Mouse (Mus musculus): ENCODE results near the gene Fam19a2. TPM values are rescaled to one million over a fixed set of nuclear protein-coding genes. Genes with fewer than 3 reads are reported as not detected.

Fam19a2 gene
- polyA plus RNA-seq, 1 experiment from 2014 or later: 4.4 TPM

DNA sequence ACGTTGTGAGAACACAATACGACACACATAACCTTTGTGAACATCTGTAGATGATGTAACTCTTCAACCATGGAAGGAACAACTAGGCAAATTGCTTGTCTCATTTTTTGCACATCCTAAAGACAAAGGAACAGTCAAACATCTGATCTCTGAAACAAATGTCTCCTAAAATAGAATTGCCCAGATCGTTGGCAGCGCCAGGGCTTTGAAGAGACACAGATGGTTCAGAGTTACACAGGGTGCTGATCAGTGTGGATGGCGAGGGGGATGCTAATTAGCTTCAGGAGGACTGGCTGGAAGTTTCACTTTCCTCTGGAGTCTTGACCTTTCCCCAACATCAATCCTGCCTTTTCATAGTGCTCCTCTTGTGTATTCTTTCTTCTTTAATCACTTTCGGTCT is 284.6 kb downstream of the Fam19a2 start:
- no peak for ATAC-seq (replicated peaks; ENCODE audit: low FRiP score)
- H3K27me3 ChIP-seq (ENCODE audit: control insufficient read depth, insufficient read depth, low read length): no peaks in the 10 kb centered on the region
- H3K36me3 ChIP-seq (ENCODE audit: control insufficient read depth, insufficient read depth, low read length): no peaks in the 10 kb centered on the region
- no peaks in the 10 kb centered on the region for H3K4me1 ChIP-seq (replicated peaks; ENCODE audit: control insufficient read depth, insufficient read depth, low read length)
- no peak overlapping the region for H3K4me2 ChIP-seq (ENCODE audit: low read depth, low read length, severe bottlenecking)
- H3K9me3 ChIP-seq (ENCODE audit: control insufficient read depth, low read length): no peaks in the 10 kb centered on the region
- no peak for DNase-seq (ENCODE audit: low spot score)
- no peak overlapping the region for H3K27ac ChIP-seq (ENCODE audit: low read depth, low read length)
- no peak overlapping the region for H3K4me3 ChIP-seq (ENCODE audit: low read depth, low read length)
- WGBS: 80% methylated on average over 6 of the region's 6 CpGs
- H3K9ac ChIP-seq (ENCODE audit: low read length): no peak overlapping the region

DNA sequence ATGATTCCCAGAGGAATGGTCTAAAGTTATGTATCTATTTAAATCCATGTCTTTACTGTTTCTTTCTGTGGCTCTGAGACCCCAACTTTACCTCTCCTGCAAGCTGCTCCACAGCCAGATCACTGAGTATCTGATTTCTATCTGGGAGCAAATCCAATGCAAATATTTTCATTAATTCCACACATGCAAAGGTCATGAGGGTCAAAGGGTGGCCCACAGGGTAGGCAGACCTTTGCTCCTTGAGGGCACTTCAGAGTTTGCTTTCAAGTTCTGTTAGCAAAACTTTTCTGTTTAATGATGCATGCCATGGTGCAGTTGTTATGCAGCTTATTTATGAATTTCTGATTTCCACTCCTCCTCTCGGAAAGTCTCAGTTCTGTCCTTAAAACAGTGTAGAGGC is 303.9 kb downstream of the Fam19a2 start:
- Histone ChIP-seq H3K27me3 (ENCODE audit: control insufficient read depth, insufficient read depth, low read length) (no peaks in the 10 kb centered on the region), H3K4me1 (replicated peaks; ENCODE audit: control insufficient read depth, insufficient read depth, low read length) (no peaks in the 10 kb centered on the region), H3K36me3 (ENCODE audit: control insufficient read depth, insufficient read depth, low read length) (no peaks in the 10 kb centered on the region), H3K4me3 (ENCODE audit: low read depth, low read length) (no peak overlapping the region), H3K9me3 (ENCODE audit: control insufficient read depth, low read length) (no peaks in the 10 kb centered on the region), H3K9ac (ENCODE audit: low read length) (no peak overlapping the region), H3K27ac (ENCODE audit: low read depth, low read length) (no peak overlapping the region), H3K4me2 (ENCODE audit: low read depth, low read length, severe bottlenecking) (no peak overlapping the region)
- DNase-seq (ENCODE audit: low spot score) (no peak), ATAC-seq (replicated peaks; ENCODE audit: low FRiP score) (no peak)
- 83% methylated on average over 1 of the region's 1 CpGs for WGBS

DNA sequence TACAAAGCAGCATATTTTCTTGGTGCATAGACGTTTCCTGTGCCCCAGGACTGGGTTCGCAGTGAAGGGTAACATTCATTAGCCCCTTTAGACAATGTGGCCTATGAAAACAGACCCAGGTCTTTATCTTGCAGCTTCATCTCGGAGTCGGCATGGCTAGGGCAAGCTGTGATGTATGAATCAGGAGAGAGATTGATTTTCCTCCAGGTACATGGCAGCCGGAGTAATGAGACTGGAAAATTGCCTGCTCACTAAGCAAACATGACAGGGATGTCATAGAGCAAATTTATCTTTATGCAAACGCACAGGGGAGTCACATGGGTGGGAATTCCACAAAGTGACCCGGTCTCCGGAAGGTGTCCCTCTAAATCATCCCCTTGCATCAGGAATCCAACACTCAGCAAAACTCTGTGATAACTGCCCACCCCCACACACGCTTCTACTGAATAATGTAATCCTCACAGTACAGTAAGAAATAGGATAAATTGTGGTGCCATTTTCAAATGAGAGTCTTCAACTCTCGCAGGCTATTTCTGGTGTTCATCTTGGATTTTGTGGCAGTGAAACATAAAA is 306.9 kb downstream of the Fam19a2 start:
- Histone ChIP-seq H3K4me3 (ENCODE audit: low read depth, low read length) (no peak overlapping the region), H3K27ac (ENCODE audit: low read depth, low read length) (no peak overlapping the region), H3K4me2 (ENCODE audit: low read depth, low read length, severe bottlenecking) (no peak overlapping the region), H3K9ac (ENCODE audit: low read length) (no peak overlapping the region), H3K27me3 (ENCODE audit: control insufficient read depth, insufficient read depth, low read length) (no peaks in the 10 kb centered on the region), H3K4me1 (replicated peaks; ENCODE audit: control insufficient read depth, insufficient read depth, low read length) (no peaks in the 10 kb centered on the region), H3K9me3 (ENCODE audit: control insufficient read depth, low read length) (no peaks in the 10 kb centered on the region), H3K36me3 (ENCODE audit: control insufficient read depth, insufficient read depth, low read length) (no peaks in the 10 kb centered on the region)
- 79% methylated on average over 10 of the region's 10 CpGs for WGBS
- no peak for DNase-seq (ENCODE audit: low spot score)
- ATAC-seq (replicated peaks; ENCODE audit: low FRiP score): no peak

DNA sequence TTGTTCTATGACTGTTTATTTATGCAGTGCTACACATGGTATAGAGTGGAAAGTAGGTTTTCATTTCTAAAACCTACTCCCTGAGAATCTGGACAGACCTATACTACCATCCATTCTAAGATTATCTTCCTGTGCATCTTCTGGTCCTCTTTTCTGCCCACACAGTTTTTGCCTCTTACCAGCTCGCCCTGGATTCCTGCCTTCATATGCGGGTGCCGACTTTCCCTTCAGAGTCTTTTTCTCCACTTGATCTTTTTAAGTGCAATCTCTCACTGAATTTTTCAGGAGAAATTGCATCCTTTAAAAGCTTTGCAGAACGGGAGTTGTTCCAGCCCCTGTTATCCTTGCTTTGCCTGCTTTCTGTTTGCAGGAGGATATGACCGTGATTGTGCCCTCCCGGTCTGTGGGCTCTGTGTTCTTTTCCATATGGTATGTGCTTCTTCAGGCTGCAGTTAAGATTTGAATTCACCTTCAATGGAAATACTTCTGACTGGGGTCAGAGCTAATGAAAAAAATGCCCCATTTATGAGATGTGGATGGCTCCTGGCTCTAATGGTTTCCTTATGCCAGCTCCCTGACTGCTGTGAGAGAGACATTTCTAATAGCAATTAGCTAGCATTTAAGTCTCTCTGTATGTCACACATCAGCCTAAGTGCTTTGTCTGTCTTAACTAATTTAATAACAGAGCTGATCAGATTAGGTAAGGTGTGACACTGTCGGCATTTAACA is 308.7 kb downstream of the Fam19a2 start:
- Histone ChIP-seq H3K9me3 (ENCODE audit: control insufficient read depth, low read length) (no peaks in the 10 kb centered on the region), H3K27me3 (ENCODE audit: control insufficient read depth, insufficient read depth, low read length) (no peaks in the 10 kb centered on the region), H3K4me1 (replicated peaks; ENCODE audit: control insufficient read depth, insufficient read depth, low read length) (no peaks in the 10 kb centered on the region), H3K9ac (ENCODE audit: low read length) (no peak overlapping the region), H3K27ac (ENCODE audit: low read depth, low read length) (no peak overlapping the region), H3K4me3 (ENCODE audit: low read depth, low read length) (no peak overlapping the region), H3K36me3 (ENCODE audit: control insufficient read depth, insufficient read depth, low read length) (no peaks in the 10 kb centered on the region), H3K4me2 (ENCODE audit: low read depth, low read length, severe bottlenecking) (no peak overlapping the region)
- no peak for DNase-seq (ENCODE audit: low spot score)
- WGBS: 73% methylated on average over 7 of the region's 7 CpGs
- ATAC-seq (replicated peaks; ENCODE audit: low FRiP score): no peak

DNA sequence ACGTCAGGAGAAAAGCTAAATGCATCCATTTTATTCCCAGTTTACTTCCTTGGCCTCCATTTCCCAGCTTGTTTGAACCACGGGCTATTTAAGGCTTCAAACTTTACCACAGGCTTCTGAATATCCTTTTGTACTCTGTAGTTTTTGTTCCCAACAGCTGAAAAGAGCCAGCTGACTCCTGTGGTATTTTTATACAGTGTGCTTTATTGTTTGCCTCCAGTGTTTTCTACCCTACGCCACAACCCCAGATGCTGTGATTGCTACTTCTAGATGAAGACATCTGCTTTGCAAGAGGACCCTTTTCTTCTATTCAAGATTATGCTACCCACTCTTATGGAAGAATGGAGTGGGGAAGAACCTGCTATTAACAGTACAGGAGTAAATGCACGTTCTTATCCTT is 314.0 kb downstream of the Fam19a2 start:
- H3K4me1 ChIP-seq (replicated peaks; ENCODE audit: control insufficient read depth, insufficient read depth, low read length): no peaks in the 10 kb centered on the region
- no peaks in the 10 kb centered on the region for H3K36me3 ChIP-seq (ENCODE audit: control insufficient read depth, insufficient read depth, low read length)
- no peak for DNase-seq (ENCODE audit: low spot score)
- no peak overlapping the region for H3K9ac ChIP-seq (ENCODE audit: low read length)
- no peaks in the 10 kb centered on the region for H3K27me3 ChIP-seq (ENCODE audit: control insufficient read depth, insufficient read depth, low read length)
- peak; percentile 47; the same call in 1 of the 2 replicates for ATAC-seq (replicated peaks; ENCODE audit: low FRiP score)
- H3K4me3 ChIP-seq (ENCODE audit: low read depth, low read length): no peak overlapping the region
- H3K9me3 ChIP-seq (ENCODE audit: control insufficient read depth, low read length): no peaks in the 10 kb centered on the region
- H3K27ac ChIP-seq (ENCODE audit: low read depth, low read length): no peak overlapping the region
- no peak overlapping the region for H3K4me2 ChIP-seq (ENCODE audit: low read depth, low read length, severe bottlenecking)
- 57% methylated on average over 4 of the region's 4 CpGs for WGBS

DNA sequence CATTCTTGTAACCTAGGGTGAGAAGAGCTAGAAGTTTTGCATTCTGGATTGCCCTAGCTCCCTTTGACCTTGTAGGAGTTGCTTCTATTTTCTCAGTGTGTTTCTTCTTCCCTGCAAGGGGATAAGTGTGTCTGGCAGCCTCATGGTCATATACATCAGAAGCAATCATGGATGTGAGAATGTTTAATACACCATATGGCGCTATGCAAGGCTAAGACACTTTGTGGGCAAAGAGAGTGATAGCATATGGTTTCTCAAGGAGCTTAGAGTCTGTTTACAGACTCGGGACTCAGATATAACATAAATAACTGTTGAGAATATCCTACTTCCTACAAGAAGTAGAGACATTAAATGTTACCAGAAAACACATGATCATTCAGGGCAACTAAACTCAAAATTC is 315.2 kb downstream of the Fam19a2 start:
- WGBS: 80% methylated on average over 2 of the region's 2 CpGs
- ATAC-seq (replicated peaks; ENCODE audit: low FRiP score) (no peak), DNase-seq (ENCODE audit: low spot score) (no peak)

DNA sequence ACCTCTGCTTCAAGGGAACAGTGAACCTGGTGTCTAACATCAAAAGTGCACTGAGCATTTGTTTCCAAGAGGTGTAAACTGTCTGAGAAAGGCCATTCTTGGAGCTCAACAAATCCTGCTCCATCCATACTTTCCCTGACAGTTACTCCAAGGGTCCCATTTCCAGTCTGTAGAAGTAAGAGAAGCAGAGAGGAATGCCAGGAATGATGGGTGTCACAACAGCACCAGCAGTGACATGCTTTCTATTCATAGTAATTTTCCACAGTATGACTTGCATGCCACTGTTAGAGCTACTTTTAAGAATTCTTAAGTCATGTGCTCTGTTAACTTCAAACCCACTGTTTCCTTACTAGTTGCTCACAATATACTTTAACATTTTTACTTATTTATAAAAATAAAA is 331.2 kb downstream of the Fam19a2 start:
- Histone ChIP-seq H3K27me3 (ENCODE audit: control insufficient read depth, insufficient read depth, low read length) (no peaks in the 10 kb centered on the region), H3K4me1 (replicated peaks; ENCODE audit: control insufficient read depth, insufficient read depth, low read length) (no peaks in the 10 kb centered on the region), H3K36me3 (ENCODE audit: control insufficient read depth, insufficient read depth, low read length) (no peaks in the 10 kb centered on the region), H3K9me3 (ENCODE audit: control insufficient read depth, low read length) (no peaks in the 10 kb centered on the region), H3K9ac (ENCODE audit: low read length) (no peak overlapping the region), H3K4me3 (ENCODE audit: low read depth, low read length) (no peak overlapping the region), H3K27ac (ENCODE audit: low read depth, low read length) (no peak overlapping the region), H3K4me2 (ENCODE audit: low read depth, low read length, severe bottlenecking) (no peak overlapping the region)
- ATAC-seq (replicated peaks; ENCODE audit: low FRiP score): no peak
- no peak for DNase-seq (ENCODE audit: low spot score)

More for the DNA sequence above, 315.2 kb downstream of the Fam19a2 start:
- H3K9ac ChIP-seq (ENCODE audit: low read length): no peak overlapping the region
- H3K9me3 ChIP-seq (ENCODE audit: control insufficient read depth, low read length): no peaks in the 10 kb centered on the region
- H3K36me3 ChIP-seq (ENCODE audit: control insufficient read depth, insufficient read depth, low read length): no peaks in the 10 kb centered on the region
- no peak overlapping the region for H3K4me2 ChIP-seq (ENCODE audit: low read depth, low read length, severe bottlenecking)
- no peak overlapping the region for H3K4me3 ChIP-seq (ENCODE audit: low read depth, low read length)
- no peaks in the 10 kb centered on the region for H3K4me1 ChIP-seq (replicated peaks; ENCODE audit: control insufficient read depth, insufficient read depth, low read length)
- H3K27ac ChIP-seq (ENCODE audit: low read depth, low read length): no peak overlapping the region
- no peaks in the 10 kb centered on the region for H3K27me3 ChIP-seq (ENCODE audit: control insufficient read depth, insufficient read depth, low read length)

DNA sequence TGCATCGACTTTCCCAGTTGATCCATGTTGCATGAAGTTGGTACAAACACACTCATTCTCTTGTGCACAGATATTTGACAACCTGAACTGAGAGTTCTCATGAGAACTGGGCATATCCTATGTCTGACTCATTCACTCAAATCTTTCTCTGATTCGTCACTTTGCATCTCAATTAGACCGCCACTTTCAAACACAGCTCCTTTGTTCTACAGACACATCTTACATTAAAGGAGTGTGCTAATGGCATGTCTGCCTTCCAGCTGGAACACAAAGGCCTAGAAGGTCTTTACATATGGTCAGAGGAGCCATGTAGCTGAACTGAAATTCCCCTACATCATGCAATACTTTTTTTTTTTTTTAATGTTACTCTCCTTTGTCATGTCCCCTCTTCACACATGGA is 333.3 kb downstream of the Fam19a2 start:
- no peaks in the 10 kb centered on the region for H3K36me3 ChIP-seq (ENCODE audit: control insufficient read depth, insufficient read depth, low read length)
- H3K4me1 ChIP-seq (replicated peaks; ENCODE audit: control insufficient read depth, insufficient read depth, low read length): no peaks in the 10 kb centered on the region
- no peak overlapping the region for H3K27ac ChIP-seq (ENCODE audit: low read depth, low read length)
- WGBS: 70% methylated on average over 3 of the region's 3 CpGs
- peak; percentile 74 for ATAC-seq (replicated peaks; ENCODE audit: low FRiP score)
- H3K4me2 ChIP-seq (ENCODE audit: low read depth, low read length, severe bottlenecking): no peak overlapping the region
- H3K27me3 ChIP-seq (ENCODE audit: control insufficient read depth, insufficient read depth, low read length): no peaks in the 10 kb centered on the region
- H3K4me3 ChIP-seq (ENCODE audit: low read depth, low read length): no peak overlapping the region
- no peak overlapping the region for H3K9ac ChIP-seq (ENCODE audit: low read length)
- no peaks in the 10 kb centered on the region for H3K9me3 ChIP-seq (ENCODE audit: control insufficient read depth, low read length)
- no peak for DNase-seq (ENCODE audit: low spot score)

DNA sequence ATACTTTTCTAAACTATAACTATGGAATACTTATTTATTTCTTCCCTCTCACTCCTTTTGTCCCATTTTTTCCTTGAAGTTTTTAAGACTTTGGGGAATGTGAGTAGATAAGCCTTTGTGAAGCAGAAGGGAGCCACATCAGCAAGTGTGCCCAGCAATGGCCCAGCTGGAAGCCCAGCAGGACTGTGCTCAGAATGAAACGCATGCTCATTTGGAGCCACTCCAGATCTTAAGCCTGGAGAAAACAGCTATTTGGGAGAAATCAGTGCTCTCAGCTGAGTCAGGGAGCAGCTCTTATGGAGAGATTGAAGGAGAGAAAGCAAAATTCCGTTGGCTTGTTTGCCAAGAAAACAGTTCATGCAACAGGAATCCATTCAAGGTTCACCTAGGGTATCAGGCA is 341.9 kb downstream of the Fam19a2 start:
- DNase-seq (ENCODE audit: low spot score): no peak
- H3K4me1 ChIP-seq (replicated peaks; ENCODE audit: control insufficient read depth, insufficient read depth, low read length): no peaks in the 10 kb centered on the region
- no peak overlapping the region for H3K4me3 ChIP-seq (ENCODE audit: low read depth, low read length)
- H3K4me2 ChIP-seq (ENCODE audit: low read depth, low read length, severe bottlenecking): no peak overlapping the region
- H3K36me3 ChIP-seq (ENCODE audit: control insufficient read depth, insufficient read depth, low read length): no peaks in the 10 kb centered on the region
- H3K27ac ChIP-seq (ENCODE audit: low read depth, low read length): no peak overlapping the region
- H3K9ac ChIP-seq (ENCODE audit: low read length): no peak overlapping the region
- no peaks in the 10 kb centered on the region for H3K27me3 ChIP-seq (ENCODE audit: control insufficient read depth, insufficient read depth, low read length)
- 37% methylated on average over 2 of the region's 2 CpGs for WGBS
- no peaks in the 10 kb centered on the region for H3K9me3 ChIP-seq (ENCODE audit: control insufficient read depth, low read length)
- ATAC-seq (replicated peaks; ENCODE audit: low FRiP score): no peak
